Mouse (Mus musculus) limb, embryonic 10.5 days (tissue): Measurements from ENCODE around the gene Sclt1. TPM values are rescaled to one million over a fixed set of nuclear protein-coding genes. Genes with fewer than 3 reads are reported as not detected.
A peak's percentile ranks its signal among the peaks of the same experiment; 100 is the strongest.

Source experiments
- DNase-seq: peaks from one replicate; pipeline ENCODE4 v3.0.0-alpha.2; 2017; ENCODE audit warnings: low spot score
- H3K27ac ChIP-seq: fragments of 300-500 bp; sonication (generic); 2 replicates; pipeline ENCODE4 v1.5.1; 2016; ENCODE audit warnings: mild to moderate bottlenecking
- H3K27me3 ChIP-seq: fragments of 300-500 bp; sonication (generic); 2 replicates; pipeline ENCODE4 v1.6.1; 2016; ENCODE audit warnings: low read depth, mild to moderate bottlenecking; ENCODE audit not compliant: poor library complexity, severe bottlenecking
- H3K36me3 ChIP-seq: fragments of 300-500 bp; sonication (generic); 2 replicates; pipeline ENCODE4 v1.6.1; 2016; ENCODE audit warnings: mild to moderate bottlenecking, moderate library complexity
- H3K4me1 ChIP-seq: fragments of 300-500 bp; sonication (generic); 2 replicates; pipeline ENCODE4 v1.6.1; 2016
- H3K4me3 ChIP-seq: fragments of 300-500 bp; sonication (generic); 2 replicates; pipeline ENCODE4 v1.5.1; 2016; ENCODE audit warnings: mild to moderate bottlenecking, moderate library complexity
- H3K9me3 ChIP-seq: fragments of 300-500 bp; sonication (generic); replicated peaks from 2 replicates; pipeline ENCODE4 v1.6.1; 2016; ENCODE audit warnings: mild to moderate bottlenecking
- WGBS: fragments of 180-500 bp; shearing (Covaris S2); methylation state at CpG from one replicate; pipeline ENCODE4 v1.1.7; 2016; 5-methylcytosine and 5-hydroxymethylcytosine counted together
- polyA plus RNA-seq: library from polyadenylated mRNA; unstranded; fragments of >200 nt; fragmentation: Nextera tagmentation; extraction: Ambion mirVana; gene quantifications from 2 replicates; pipeline ENCODE4 v1.2.1, GENCODE M21; 2016

Sclt1 gene
- polyA plus RNA-seq, 1 experiment from 2014 or later, result 29.4 TPM

DNA sequence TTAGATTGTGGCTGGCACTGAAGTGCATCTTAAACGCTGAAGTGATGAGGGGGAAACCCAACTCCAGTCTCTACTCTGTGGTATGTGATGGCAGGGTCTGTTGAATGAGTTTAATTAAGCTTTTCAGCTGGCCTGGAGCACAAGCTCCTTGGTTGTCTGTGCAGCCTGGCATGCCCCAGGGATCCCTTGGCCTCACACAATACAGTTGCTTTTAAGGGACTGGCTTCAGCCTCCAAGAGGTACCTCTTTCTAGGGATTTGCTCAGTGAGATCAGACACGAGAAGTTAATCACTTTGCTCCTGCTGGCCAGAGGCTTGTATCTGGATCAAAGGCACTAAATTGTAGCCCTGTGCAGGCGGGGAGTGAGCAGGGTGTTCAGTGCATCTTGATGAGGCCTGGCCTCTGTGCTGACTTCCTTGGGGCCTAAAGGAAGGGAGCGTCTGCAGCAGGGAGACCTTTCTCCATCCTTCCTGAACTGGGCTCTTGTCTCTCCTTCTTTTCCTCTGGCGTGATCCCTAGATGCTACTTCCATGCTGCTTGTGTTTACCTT, 138.8 kb downstream of the Sclt1 start:
- Histone ChIP-seq H3K4me3 (no peak overlapping the region), H3K27ac (0 out of 2 replicates have a peak overlapping the region, but pooled peaks have one; percentile 17), H3K27me3 (no peaks in the 10 kb centered on the region), H3K36me3 (peaks cover 58% of the 10 kb centered on the region), H3K4me1 (peaks cover 8% of the 10 kb centered on the region; the same call in 1 of the 2 replicates), H3K9me3 (no peaks in the 10 kb centered on the region)
- WGBS, result 43% methylated on average over 5 of the region's 5 CpGs
- peak; percentile 16 for DNase-seq

DNA sequence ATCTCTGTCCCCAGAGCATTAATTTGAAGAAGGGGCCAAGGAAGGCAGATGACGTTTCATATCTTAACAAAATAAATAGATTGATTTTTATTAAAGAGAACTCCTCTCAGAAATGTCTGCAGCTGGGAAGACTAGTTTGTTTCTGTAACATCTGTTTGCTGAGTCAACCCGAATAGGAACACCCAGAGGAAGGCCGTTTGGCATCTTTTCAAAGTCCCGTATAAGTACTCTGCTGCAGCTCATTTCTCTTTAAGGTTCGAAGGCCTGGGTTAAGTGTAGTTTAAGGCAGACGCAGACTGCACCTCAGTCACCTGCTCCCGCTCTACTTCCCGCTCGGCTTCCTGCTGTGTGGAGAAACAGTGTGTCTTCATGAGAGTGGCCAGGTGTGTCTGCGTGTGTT, 139.4 kb downstream of the Sclt1 start:
- DNase-seq, result no peak
- 73% methylated on average over 10 of the region's 10 CpGs for WGBS
- Histone ChIP-seq H3K9me3 (no peaks in the 10 kb centered on the region), H3K4me3 (no peak overlapping the region), H3K4me1 (peaks cover 11% of the 10 kb centered on the region; the same call in 1 of the 2 replicates), H3K27ac (no peak overlapping the region), H3K27me3 (no peaks in the 10 kb centered on the region), H3K36me3 (peaks cover 64% of the 10 kb centered on the region)

DNA sequence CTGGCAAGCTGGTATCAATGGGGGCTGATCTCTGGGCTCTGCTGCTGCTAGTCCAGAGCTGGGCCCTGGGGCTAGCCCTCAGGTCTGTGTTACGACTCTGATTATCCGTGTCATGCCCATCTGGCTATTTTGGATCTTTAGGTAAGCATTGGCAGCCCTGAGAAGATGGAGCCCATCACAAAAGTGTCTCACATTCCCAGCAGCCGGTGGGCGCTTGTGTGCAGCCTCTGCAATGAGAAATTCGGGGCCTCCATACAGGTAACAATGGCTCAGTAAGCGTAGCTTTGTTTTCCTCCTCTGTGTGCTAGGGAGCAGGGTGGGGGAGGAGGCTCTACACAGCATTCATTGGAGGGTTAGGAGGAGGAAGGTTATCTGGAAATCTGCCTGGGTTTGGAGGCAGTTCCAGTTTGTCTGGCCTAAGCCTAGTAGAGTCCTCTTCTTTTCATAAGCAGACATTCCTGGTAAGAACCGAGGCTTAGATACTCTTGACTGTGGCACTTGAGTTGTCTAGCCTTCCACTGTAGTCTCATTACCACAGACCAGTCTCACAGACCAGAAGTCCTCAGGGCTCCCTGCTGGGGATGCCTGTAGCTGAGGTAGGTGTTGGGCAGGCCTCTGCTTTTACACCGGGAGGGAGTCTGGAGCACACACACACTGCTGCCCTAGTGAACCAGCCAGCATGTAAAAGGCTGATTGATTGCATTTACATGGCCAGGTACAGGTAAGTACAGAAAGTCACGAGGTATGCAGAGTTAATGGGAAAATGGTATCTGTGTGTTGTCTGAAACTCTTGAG, 140.9 kb downstream of the Sclt1 start:
- DNase-seq, result peak; percentile 26
- no peaks in the 10 kb centered on the region for H3K27me3 ChIP-seq
- 92% methylated on average over 9 of the region's 9 CpGs for WGBS
- H3K4me3 ChIP-seq, result no peak overlapping the region
- no peaks in the 10 kb centered on the region for H3K9me3 ChIP-seq
- H3K4me1 ChIP-seq, result peaks cover 11% of the 10 kb centered on the region; the same call in 1 of the 2 replicates
- peaks cover 73% of the 10 kb centered on the region for H3K36me3 ChIP-seq
- H3K27ac ChIP-seq, result no peak overlapping the region

DNA sequence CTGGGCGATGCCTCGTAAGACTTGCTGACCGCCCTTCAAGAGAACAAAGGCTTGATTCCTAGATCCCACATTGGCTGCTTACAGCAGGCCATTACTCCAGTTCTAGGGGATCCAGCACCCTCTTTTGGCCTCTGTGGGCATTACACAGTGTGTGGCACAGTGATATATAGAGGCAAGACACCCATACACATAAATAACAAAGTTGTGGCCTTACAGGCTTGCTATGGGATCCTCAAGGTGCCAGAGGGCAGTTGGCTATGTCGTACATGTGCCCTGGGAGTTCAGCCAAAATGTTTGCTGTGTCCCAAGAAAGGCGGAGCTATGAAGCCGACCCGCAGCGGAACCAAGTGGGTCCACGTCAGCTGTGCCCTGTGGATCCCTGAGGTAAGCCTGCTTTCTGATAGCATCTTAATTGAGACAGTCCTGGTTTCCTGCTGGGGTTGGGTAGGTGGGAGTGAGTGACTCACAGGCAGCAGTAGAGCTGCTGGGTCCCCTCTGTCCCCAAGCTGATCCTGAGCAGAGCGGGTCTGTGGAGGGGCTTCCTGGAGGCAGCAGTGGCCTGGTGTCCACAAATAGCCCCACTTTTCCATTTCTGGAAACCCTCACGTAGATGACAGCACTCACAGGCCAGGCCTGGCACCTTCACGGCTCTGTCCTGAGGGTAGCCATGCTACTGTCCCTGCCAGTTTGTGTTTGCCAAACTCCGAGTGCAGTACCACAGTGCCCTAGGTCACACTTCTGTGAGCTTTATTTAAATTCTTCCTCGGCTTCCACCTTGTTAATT, 142.3 kb downstream of the Sclt1 start:
- WGBS, result 88% methylated on average over 14 of the region's 14 CpGs
- H3K27me3 ChIP-seq, result no peaks in the 10 kb centered on the region
- 0 out of 2 replicates have a peak overlapping the region, but pooled peaks have one; percentile 14 for H3K27ac ChIP-seq
- DNase-seq, result no peak
- H3K9me3 ChIP-seq, result no peaks in the 10 kb centered on the region
- H3K4me1 ChIP-seq, result peaks cover 11% of the 10 kb centered on the region; the same call in 1 of the 2 replicates
- peaks cover 74% of the 10 kb centered on the region for H3K36me3 ChIP-seq
- no peak overlapping the region for H3K4me3 ChIP-seq

DNA sequence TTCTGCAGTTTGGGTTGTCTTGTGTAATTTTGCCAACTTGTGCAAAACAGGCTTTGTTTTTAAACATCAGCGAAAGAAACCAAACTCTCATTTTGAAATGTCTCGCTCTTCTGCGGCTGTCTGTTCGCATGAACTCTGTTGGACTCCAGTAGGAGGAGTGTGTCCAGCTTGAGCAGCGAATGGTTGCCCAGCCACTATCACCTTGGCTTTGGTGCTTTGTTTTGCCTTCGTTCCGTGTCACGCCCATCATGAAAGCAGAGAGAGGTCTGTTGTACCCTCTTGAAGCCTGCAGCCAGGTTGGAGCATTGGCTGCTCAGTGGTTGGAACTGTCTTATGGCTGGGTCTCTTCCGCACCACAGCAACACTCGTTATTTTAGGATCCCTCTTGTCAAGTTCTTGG, 143.1 kb downstream of the Sclt1 start:
- Histone ChIP-seq H3K9me3 (no peaks in the 10 kb centered on the region), H3K27ac (0 out of 2 replicates have a peak overlapping the region, but pooled peaks have one; percentile 14), H3K36me3 (peaks cover 74% of the 10 kb centered on the region), H3K4me1 (peaks cover 11% of the 10 kb centered on the region; the same call in 1 of the 2 replicates), H3K4me3 (no peak overlapping the region), H3K27me3 (no peaks in the 10 kb centered on the region)
- WGBS, result 96% methylated on average over 10 of the region's 10 CpGs
- no peak for DNase-seq

DNA sequence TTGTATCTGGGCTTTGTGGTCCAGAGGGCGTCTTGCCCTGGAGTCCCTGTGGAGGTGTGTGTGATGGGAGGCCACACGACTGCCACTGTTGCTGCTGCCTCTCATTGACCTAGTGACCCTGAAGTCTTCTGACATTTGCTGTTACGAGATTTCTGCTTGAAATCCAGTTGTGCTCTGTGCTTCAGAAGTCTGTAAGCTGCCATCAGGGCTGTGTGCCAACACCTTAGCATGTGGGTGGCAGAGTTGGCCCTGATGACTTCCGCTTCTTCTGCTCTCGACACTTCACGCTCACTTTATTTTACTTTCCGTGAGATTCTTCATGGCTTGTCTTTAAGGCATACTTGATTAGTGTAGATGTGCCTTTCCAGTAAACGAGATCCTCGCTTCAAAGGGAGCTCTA, 143.9 kb downstream of the Sclt1 start:
- Histone ChIP-seq H3K27ac (no peak overlapping the region), H3K4me3 (no peak overlapping the region), H3K4me1 (peaks cover 8% of the 10 kb centered on the region; the same call in 1 of the 2 replicates), H3K27me3 (no peaks in the 10 kb centered on the region), H3K9me3 (no peaks in the 10 kb centered on the region), H3K36me3 (peaks cover 79% of the 10 kb centered on the region)
- WGBS, result 63% methylated on average over 9 of the region's 9 CpGs
- no peak for DNase-seq

DNA sequence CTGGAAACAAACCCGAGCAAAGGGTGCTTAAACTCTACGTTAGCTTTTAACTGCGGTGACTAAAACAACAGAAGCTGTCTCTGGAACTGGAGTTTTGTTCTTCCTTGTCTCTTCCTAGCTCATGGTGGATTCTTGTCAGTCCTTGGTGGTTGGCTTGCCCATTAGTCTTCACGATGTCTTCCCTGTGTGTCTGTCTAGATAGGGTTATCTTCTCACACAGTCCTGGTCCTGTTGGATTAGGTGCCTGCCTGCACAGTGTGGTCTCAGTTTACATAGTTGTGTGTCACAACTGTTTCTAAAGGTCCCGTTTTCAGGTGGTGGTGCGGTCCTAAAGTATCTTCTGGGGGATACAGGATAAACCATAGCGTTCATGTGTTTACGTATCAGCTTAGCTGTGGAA, 145.3 kb downstream of the Sclt1 start:
- Histone ChIP-seq H3K27ac (no peak overlapping the region), H3K36me3 (peaks cover 89% of the 10 kb centered on the region), H3K4me1 (0 out of 2 replicates have a peak, but pooled peaks cover 3% of the 10 kb centered on the region), H3K4me3 (no peak overlapping the region), H3K27me3 (no peaks in the 10 kb centered on the region), H3K9me3 (no peaks in the 10 kb centered on the region)
- no peak for DNase-seq
- 96% methylated on average over 8 of the region's 8 CpGs for WGBS

DNA sequence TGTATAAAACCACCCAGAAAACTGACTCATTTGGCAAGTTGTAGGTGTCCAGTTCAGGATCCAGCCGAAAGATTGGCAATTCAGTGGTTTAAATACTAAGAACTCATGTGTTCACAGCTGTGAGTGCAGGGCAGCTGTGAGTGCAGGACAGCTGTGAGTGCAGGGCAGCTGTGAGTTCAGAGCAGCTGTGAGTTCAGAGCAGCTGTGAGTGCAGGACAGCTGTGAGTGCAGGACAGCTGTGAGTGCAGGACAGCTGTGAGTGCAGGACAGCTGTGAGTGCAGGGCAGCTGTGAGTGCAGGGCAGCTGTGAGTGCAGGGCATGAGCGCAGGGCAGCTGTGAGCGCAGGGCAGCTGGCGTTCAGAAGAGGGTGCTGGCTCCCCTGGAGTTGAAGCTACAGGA, 147.3 kb downstream of the Sclt1 start:
- 93% methylated on average over 4 of the region's 4 CpGs for WGBS
- no peak overlapping the region for H3K27ac ChIP-seq
- no peaks in the 10 kb centered on the region for H3K27me3 ChIP-seq
- no peak for DNase-seq
- 0 out of 2 replicates have a peak, but pooled peaks cover 3% of the 10 kb centered on the region for H3K4me1 ChIP-seq
- peaks cover 94% of the 10 kb centered on the region for H3K36me3 ChIP-seq
- no peak overlapping the region for H3K4me3 ChIP-seq
- no peaks in the 10 kb centered on the region for H3K9me3 ChIP-seq

DNA sequence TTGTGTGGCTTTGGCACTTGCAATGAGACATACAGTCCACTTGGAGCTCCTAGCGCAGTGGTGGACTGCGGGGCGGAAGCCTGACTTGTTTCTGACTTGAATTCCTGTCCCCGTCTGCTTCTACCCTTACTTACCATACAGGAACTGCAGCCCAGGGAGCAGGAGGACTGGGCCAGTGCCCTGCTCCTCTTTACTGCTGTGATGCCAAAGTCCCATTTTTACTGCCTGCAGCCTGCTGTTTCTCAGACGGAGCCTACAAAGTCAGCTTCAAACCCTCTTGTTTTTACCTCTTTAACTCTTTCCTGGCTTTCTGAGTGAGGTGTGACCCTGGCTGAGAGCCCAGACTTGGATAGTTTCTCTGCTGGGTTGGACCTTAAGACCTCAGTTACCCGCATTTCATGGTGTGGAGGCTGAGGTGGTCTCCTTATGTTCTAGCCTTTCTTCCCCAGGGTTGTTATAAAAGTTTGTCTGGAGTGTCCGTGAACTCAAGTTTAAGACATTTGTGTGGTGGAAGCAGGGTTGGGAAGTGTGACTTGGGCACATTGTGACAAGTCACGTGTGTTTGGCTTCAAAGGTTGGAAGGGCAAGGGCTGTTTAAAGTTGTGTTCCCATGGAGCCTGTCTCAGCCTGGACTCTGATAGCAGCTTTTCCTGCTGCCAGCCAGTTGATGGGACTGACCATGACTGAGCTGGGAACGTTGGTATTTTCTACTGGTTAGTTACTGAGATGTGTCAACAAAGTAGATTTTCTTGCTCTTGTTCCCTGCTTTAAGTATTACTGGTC, 148.0 kb downstream of the Sclt1 start:
- 82% methylated on average over 9 of the region's 9 CpGs for WGBS
- no peaks in the 10 kb centered on the region for H3K27me3 ChIP-seq
- H3K4me3 ChIP-seq, result no peak overlapping the region
- H3K9me3 ChIP-seq, result no peaks in the 10 kb centered on the region
- no peak for DNase-seq
- H3K27ac ChIP-seq, result no peak overlapping the region
- H3K4me1 ChIP-seq, result 0 out of 2 replicates have a peak, but pooled peaks cover 3% of the 10 kb centered on the region
- peaks cover 94% of the 10 kb centered on the region for H3K36me3 ChIP-seq

DNA sequence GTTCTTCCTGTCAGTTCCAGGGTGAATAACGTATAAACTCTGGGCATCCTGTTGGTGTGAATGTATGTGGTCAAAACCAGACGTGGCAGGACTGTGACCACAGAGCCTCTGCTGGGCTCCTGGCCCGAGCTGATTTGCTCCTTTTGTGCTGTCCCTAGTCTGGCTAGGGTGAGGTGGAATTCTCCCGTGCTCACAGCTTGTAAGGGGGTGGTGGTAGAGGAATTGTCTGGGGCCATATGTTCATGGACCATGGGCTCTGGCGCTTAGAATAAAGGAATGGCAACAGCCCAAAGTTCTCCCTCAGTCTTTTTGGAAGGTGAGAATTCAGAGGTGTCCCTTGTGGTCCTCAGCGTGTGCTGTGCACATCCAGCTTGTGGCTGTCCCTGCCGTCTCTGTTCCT, 149.5 kb downstream of the Sclt1 start:
- no peaks in the 10 kb centered on the region for H3K27me3 ChIP-seq
- H3K36me3 ChIP-seq, result peaks cover 85% of the 10 kb centered on the region
- H3K4me1 ChIP-seq, result peaks cover 1% of the 10 kb centered on the region
- H3K9me3 ChIP-seq, result no peaks in the 10 kb centered on the region
- 86% methylated on average over 7 of the region's 7 CpGs for WGBS
- DNase-seq, result no peak
- H3K27ac ChIP-seq, result no peak overlapping the region
- no peak overlapping the region for H3K4me3 ChIP-seq

DNA sequence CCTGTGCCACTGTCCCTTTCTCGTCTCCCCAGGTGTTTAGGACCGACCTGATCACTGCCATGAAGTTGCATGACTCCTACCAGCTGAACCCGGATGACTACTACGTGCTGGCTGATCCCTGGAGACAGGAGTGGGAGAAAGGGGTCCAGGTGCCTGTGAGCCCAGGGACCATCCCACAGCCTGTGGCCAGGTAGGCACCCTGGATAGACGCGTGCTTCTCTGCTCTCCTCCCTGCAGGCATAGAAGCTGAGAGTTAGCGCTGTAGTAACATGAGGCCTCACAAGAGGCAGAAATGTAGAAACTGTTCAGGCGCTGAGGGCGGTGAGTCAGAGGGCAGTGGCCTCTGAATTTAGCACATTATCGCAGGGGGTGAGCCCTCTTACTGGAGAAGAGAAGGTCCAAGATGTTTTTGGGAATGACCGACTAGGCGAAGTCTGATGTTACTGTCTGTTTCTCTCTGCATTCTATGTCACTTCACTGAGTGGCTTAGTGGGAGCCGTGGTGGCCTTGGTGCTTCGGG, 150.6 kb downstream of the Sclt1 start:
- no peaks in the 10 kb centered on the region for H3K9me3 ChIP-seq
- H3K27me3 ChIP-seq, result no peaks in the 10 kb centered on the region
- peaks cover 74% of the 10 kb centered on the region for H3K36me3 ChIP-seq
- no peak for DNase-seq
- H3K4me3 ChIP-seq, result no peak overlapping the region
- H3K4me1 ChIP-seq, result peaks cover 11% of the 10 kb centered on the region
- no peak overlapping the region for H3K27ac ChIP-seq
- WGBS, result 95% methylated on average over 14 of the region's 14 CpGs
